Mouse (Mus musculus) stomach, postnatal 0 days (tissue): ENCODE measurements around the gene Skap1.

ENCODE experiments used
- CTCF ChIP-seq: IDR thresholded peaks from 2 replicates; pipeline ENCODE4 v1.5.1; 2016; ENCODE audit warnings: antibody characterized with exemption, low read depth, mild to moderate bottlenecking, moderate library complexity
- EP300 ChIP-seq: optimal IDR thresholded peaks from 2 replicates; pipeline ENCODE3; 2016; ENCODE audit warnings: antibody characterized with exemption

GRCm38 (mm10) chr11:96616792-96617191 is 152.4 kb downstream of the Skap1 start:
- no peak for TF ChIP-seq CTCF
- TF ChIP-seq EP300 = no peak
